Mouse (Mus musculus) cerebellum, postnatal 25 days (tissue): ENCODE results near the gene Mgat5.

ENCODE experiments used
- DNase-seq, 2 experiments: peaks; one replicate each; pipeline ENCODE4 v3.0.0; 2021; ENCODE audit warnings: mixed read lengths in 2 of 2

The Mgat5 gene

GRCm38 (mm10) chr1:127442880-127443877 is 238.4 kb downstream of the Mgat5 start:
- DNase-seq = no peak

GRCm38 (mm10) chr1:127444836-127445485 is 240.1 kb downstream of the Mgat5 start:
- no peak for DNase-seq

- DNase-seq = no peak
Observed at GRCm38 (mm10) chr1:127453397-127453796, 248.6 kb downstream of the Mgat5 start.

- DNase-seq = peak; percentile 64 to 75
Observed at GRCm38 (mm10) chr1:127459015-127459451, 254.2 kb downstream of the Mgat5 start.

GRCm38 (mm10) chr1:127459576-127459975 is 254.8 kb downstream of the Mgat5 start:
- no peak for DNase-seq

- no peak for DNase-seq
Observed at GRCm38 (mm10) chr1:127461017-127461416, 256.2 kb downstream of the Mgat5 start.

- DNase-seq = no peak
Observed at GRCm38 (mm10) chr1:127464041-127464440, 259.2 kb downstream of the Mgat5 start.

- no peak for DNase-seq
Observed at GRCm38 (mm10) chr1:127465292-127465691, 260.5 kb downstream of the Mgat5 start.

GRCm38 (mm10) chr1:127467238-127467637 is 262.4 kb downstream of the Mgat5 start:
- no peak for DNase-seq

- no peak for DNase-seq
Observed at GRCm38 (mm10) chr1:127470175-127470574, 265.4 kb downstream of the Mgat5 start.

GRCm38 (mm10) chr1:127475756-127476155 is 270.9 kb downstream of the Mgat5 start:
- DNase-seq = no peak

GRCm38 (mm10) chr1:127482911-127483310 is 278.1 kb downstream of the Mgat5 start:
- DNase-seq = no peak

GRCm38 (mm10) chr1:127484188-127484587 is 279.4 kb downstream of the Mgat5 start:
- peak; percentile 29 to 42 for DNase-seq

- DNase-seq = peak; percentile 74 to 83
Observed at GRCm38 (mm10) chr1:127484826-127485225, 280.0 kb downstream of the Mgat5 start.

GRCm38 (mm10) chr1:127487161-127487560 is 282.3 kb downstream of the Mgat5 start:
- peak; percentile 49 to 72 for DNase-seq

- DNase-seq = peak; percentile 76 to 82
Observed at GRCm38 (mm10) chr1:127496737-127497543, 292.1 kb downstream of the Mgat5 start.

- no peak for DNase-seq
Observed at GRCm38 (mm10) chr1:127498746-127499145, 293.9 kb downstream of the Mgat5 start.

GRCm38 (mm10) chr1:127500219-127500618 is 295.4 kb downstream of the Mgat5 start:
- DNase-seq = peak; percentile 91 to 95

GRCm38 (mm10) chr1:127500701-127501100 is 295.9 kb downstream of the Mgat5 start:
- no peak for DNase-seq

GRCm38 (mm10) chr1:127507042-127507650 is 302.3 kb downstream of the Mgat5 start:
- peak; percentile 76 to 85 for DNase-seq

GRCm38 (mm10) chr1:127508067-127508739 is 303.4 kb downstream of the Mgat5 start:
- peak in 1 of 2 experiments; percentile 48 for DNase-seq

- DNase-seq = peak; percentile 75 to 84
Observed at GRCm38 (mm10) chr1:127508921-127509320, 304.1 kb downstream of the Mgat5 start.
